Mouse (Mus musculus): ENCODE data around the gene Xirp1. TPM values are rescaled to one million over a fixed set of nuclear protein-coding genes. Genes with fewer than 3 reads are reported as not detected.

The Xirp1 gene
- polyA plus RNA-seq, 1 experiment from 2014 or later, result not detected

DNA sequence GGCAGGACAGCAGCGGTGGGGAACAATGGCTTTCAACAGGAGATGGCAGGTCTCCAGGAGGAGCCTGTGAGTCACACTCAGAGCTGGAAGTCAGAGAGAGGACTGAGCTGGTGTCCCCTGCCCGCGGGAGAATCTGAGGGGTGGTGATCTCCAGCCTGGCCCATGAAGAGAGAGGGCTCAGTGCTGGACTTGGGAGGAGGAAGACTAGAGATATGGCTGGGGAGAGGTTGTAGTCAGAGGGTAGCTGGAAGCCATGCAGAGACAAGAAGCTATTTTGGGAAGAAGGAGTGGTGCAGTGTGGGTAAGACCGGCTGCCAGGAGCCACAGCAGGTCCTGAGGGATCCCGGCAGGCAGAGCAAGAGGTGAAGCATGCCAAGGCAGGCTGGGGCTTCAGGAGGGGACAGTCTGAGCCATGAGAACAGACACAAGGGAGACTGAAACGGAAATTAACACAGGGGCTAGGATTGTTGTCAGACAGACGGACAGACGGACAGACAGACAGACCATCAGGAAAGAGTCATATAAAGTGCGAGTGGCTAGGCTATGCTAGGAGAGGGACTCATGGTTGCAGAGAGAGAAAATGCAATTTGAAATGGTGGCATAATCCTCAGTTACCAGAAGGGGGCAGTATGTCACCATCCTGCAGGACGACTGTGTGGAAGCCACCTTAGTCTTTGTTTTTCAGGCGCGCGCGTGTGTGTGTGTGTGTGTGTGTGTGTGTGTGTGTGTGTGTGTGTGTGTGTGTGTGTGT, 4.2 kb upstream of the Xirp1 start:
- H3K9ac ChIP-seq (ENCODE audit: low read length), result no peak overlapping the region
- no peak overlapping the region for H3K4me3 ChIP-seq (ENCODE audit: low read depth, low read length)
- no peaks in the 10 kb centered on the region for H3K27me3 ChIP-seq (ENCODE audit: control insufficient read depth, insufficient read depth, low read length)
- H3K27ac ChIP-seq (ENCODE audit: low read depth, low read length), result no peak overlapping the region
- H3K4me2 ChIP-seq (ENCODE audit: low read depth, low read length, severe bottlenecking), result no peak overlapping the region
- H3K4me1 ChIP-seq (replicated peaks; ENCODE audit: control insufficient read depth, insufficient read depth, low read length), result no peaks in the 10 kb centered on the region
- DNase-seq (ENCODE audit: low spot score) (peak; percentile 74), ATAC-seq (replicated peaks; ENCODE audit: low FRiP score) (0 out of 2 replicates have a peak, but pooled peaks have one; percentile 55)
- H3K9me3 ChIP-seq (ENCODE audit: control insufficient read depth, low read length), result no peaks in the 10 kb centered on the region
- 32% methylated on average over 14 of the region's 14 CpGs for WGBS
- no peaks in the 10 kb centered on the region for H3K36me3 ChIP-seq (ENCODE audit: control insufficient read depth, insufficient read depth, low read length)

DNA sequence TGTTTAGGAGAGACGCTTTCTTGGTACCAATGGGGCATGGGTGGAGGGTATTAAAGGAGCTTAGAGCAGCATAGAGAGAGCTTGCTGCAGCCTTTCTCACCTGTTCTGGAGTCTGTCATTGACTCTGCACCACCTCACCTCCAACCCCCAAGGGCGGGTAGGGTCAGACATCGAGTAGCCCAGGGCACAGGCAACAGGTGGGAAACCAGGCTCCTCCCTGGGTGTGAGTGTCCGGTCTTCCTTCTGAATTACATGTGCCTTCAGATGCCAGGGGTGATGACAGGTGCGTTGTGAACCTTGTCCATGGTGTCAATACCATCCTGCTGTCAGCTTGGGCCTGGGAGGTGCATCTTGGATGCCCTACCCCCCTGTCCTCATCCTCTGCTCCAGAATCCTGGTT, 1.2 kb upstream of the Xirp1 start:
- Histone ChIP-seq H3K4me3 (ENCODE audit: low read depth, low read length) (no peak overlapping the region), H3K9ac (ENCODE audit: low read length) (no peak overlapping the region), H3K9me3 (ENCODE audit: control insufficient read depth, low read length) (no peaks in the 10 kb centered on the region), H3K36me3 (ENCODE audit: control insufficient read depth, insufficient read depth, low read length) (no peaks in the 10 kb centered on the region), H3K4me2 (ENCODE audit: low read depth, low read length, severe bottlenecking) (no peak overlapping the region), H3K27me3 (ENCODE audit: control insufficient read depth, insufficient read depth, low read length) (no peaks in the 10 kb centered on the region), H3K27ac (ENCODE audit: low read depth, low read length) (no peak overlapping the region), H3K4me1 (replicated peaks; ENCODE audit: control insufficient read depth, insufficient read depth, low read length) (no peaks in the 10 kb centered on the region)
- DNase-seq (ENCODE audit: low spot score) (no peak), ATAC-seq (replicated peaks; ENCODE audit: low FRiP score) (no peak)
- 78% methylated on average over 5 of the region's 5 CpGs for WGBS

DNA sequence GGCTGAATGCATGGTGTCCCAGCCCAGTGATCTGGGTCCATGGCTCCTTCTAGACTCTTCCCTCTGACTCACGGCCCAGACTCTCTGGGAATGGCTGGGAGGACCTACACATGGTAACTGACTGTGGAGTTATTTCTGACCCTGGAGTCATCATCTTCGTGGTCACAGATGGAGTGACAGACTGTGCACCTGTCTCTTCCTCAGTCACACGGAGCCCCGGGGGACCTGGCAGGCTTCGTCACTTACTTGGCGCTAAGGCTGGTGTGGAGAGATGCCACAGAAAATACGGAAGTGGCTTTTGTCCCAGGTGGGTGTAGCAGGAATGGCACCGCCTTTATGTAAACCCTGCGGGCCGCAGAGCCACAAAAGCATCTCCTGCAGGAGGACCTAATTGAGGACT, 773 bp upstream of the Xirp1 start:
- ATAC-seq (replicated peaks; ENCODE audit: low FRiP score) (no peak), DNase-seq (ENCODE audit: low spot score) (no peak)
- WGBS, result 85% methylated on average over 10 of the region's 10 CpGs
- Histone ChIP-seq H3K9ac (ENCODE audit: low read length) (no peak overlapping the region), H3K36me3 (ENCODE audit: control insufficient read depth, insufficient read depth, low read length) (no peaks in the 10 kb centered on the region), H3K9me3 (ENCODE audit: control insufficient read depth, low read length) (no peaks in the 10 kb centered on the region), H3K27me3 (ENCODE audit: control insufficient read depth, insufficient read depth, low read length) (no peaks in the 10 kb centered on the region), H3K4me1 (replicated peaks; ENCODE audit: control insufficient read depth, insufficient read depth, low read length) (no peaks in the 10 kb centered on the region), H3K4me3 (ENCODE audit: low read depth, low read length) (no peak overlapping the region), H3K4me2 (ENCODE audit: low read depth, low read length, severe bottlenecking) (no peak overlapping the region), H3K27ac (ENCODE audit: low read depth, low read length) (no peak overlapping the region)

DNA sequence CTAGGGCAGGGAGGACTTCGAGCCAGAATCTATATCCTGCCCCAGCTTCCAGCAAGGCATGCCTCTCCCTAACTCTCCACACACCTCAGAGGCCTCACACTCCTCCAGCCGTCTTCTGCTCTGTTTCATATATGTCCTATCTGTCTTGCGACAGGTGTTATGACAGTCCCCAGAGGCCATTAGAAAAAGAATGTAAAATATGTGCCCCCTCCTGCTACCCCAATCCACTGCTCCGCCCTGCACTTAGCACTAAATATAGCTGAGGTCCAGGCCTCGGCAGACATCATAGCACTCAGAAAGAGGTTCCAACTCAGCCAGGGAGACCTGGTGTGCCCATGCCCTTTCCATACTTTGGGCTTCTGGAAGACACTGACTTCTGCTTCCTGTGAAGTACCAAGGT, 2.2 kb downstream of the Xirp1 start:
- Histone ChIP-seq H3K9ac (ENCODE audit: low read length) (no peak overlapping the region), H3K36me3 (ENCODE audit: control insufficient read depth, insufficient read depth, low read length) (no peaks in the 10 kb centered on the region), H3K27me3 (ENCODE audit: control insufficient read depth, insufficient read depth, low read length) (no peaks in the 10 kb centered on the region), H3K27ac (ENCODE audit: low read depth, low read length) (no peak overlapping the region), H3K4me2 (ENCODE audit: low read depth, low read length, severe bottlenecking) (no peak overlapping the region), H3K4me1 (replicated peaks; ENCODE audit: control insufficient read depth, insufficient read depth, low read length) (0 out of 2 replicates have a peak, but pooled peaks cover 1% of the 10 kb centered on the region), H3K9me3 (ENCODE audit: control insufficient read depth, low read length) (no peaks in the 10 kb centered on the region), H3K4me3 (ENCODE audit: low read depth, low read length) (no peak overlapping the region)
- DNase-seq (ENCODE audit: low spot score) (no peak), ATAC-seq (replicated peaks; ENCODE audit: low FRiP score) (no peak)
- 71% methylated on average over 5 of the region's 5 CpGs for WGBS

DNA sequence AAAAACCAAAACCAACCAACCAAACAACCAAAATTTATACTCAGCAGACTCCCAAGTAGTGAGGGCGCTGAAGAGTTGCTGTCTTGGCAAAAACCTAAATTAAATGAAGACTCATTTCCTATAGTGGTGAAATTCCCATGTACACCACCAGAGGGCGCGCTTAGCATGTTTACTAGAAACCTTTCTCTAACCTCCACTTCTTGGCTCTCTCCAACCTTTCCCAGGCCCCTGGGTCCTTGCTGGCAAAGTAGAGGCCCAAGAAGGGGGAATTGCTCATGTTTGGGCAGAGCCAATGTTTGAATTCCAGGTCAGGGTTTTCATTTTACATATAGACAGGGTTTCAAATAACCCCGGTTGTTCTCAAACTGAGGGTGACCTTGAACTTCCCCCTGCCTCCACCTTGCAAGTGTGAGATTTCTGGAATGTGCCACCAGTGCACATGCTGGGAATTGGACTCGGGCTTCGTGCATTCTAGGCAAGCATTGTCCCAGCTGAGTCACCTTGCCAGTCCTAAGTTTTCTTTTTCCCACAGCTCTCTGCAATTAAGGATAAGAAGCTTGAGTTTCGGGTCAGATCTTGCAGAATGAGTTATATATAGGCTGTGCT, 3.0 kb downstream of the Xirp1 start:
- Histone ChIP-seq H3K9ac (ENCODE audit: low read length) (no peak overlapping the region), H3K9me3 (ENCODE audit: control insufficient read depth, low read length) (no peaks in the 10 kb centered on the region), H3K27ac (ENCODE audit: low read depth, low read length) (no peak overlapping the region), H3K4me2 (ENCODE audit: low read depth, low read length, severe bottlenecking) (no peak overlapping the region), H3K36me3 (ENCODE audit: control insufficient read depth, insufficient read depth, low read length) (no peaks in the 10 kb centered on the region), H3K4me3 (ENCODE audit: low read depth, low read length) (no peak overlapping the region), H3K27me3 (ENCODE audit: control insufficient read depth, insufficient read depth, low read length) (no peaks in the 10 kb centered on the region), H3K4me1 (replicated peaks; ENCODE audit: control insufficient read depth, insufficient read depth, low read length) (0 out of 2 replicates have a peak, but pooled peaks cover 1% of the 10 kb centered on the region)
- peak; percentile 82 for DNase-seq (ENCODE audit: low spot score)
- WGBS, result 47% methylated on average over 7 of the region's 7 CpGs
- ATAC-seq (replicated peaks; ENCODE audit: low FRiP score), result no peak

DNA sequence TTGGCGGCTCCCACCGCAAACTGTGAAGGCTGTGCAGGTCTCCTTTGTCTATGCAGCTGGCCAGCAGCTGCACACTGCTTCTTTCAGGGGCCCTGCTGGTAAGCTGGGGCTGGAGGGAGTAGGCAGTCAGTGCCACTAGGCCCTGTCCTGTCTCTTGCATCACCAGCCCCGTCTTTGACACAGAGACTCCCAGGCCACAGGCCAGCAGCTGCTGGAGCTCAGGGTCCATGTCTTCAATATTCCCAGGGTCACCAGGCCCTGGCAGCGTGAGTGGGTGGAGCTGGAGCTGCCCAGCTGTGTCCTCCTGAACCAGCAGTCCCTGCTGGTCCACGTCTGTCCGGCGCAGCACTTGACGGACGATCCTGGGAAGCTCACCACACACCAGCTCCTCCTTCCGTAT, 6.4 kb downstream of the Xirp1 start:
- H3K9ac ChIP-seq (ENCODE audit: low read length), result no peak overlapping the region
- H3K27me3 ChIP-seq (ENCODE audit: control insufficient read depth, insufficient read depth, low read length), result no peaks in the 10 kb centered on the region
- ATAC-seq (replicated peaks; ENCODE audit: low FRiP score) (no peak), DNase-seq (ENCODE audit: low spot score) (no peak)
- H3K4me2 ChIP-seq (ENCODE audit: low read depth, low read length, severe bottlenecking), result no peak overlapping the region
- WGBS, result 81% methylated on average over 10 of the region's 10 CpGs
- 0 out of 2 replicates have a peak, but pooled peaks cover 1% of the 10 kb centered on the region for H3K4me1 ChIP-seq (replicated peaks; ENCODE audit: control insufficient read depth, insufficient read depth, low read length)
- no peak overlapping the region for H3K4me3 ChIP-seq (ENCODE audit: low read depth, low read length)
- H3K36me3 ChIP-seq (ENCODE audit: control insufficient read depth, insufficient read depth, low read length), result no peaks in the 10 kb centered on the region
- H3K27ac ChIP-seq (ENCODE audit: low read depth, low read length), result no peak overlapping the region
- no peaks in the 10 kb centered on the region for H3K9me3 ChIP-seq (ENCODE audit: control insufficient read depth, low read length)

DNA sequence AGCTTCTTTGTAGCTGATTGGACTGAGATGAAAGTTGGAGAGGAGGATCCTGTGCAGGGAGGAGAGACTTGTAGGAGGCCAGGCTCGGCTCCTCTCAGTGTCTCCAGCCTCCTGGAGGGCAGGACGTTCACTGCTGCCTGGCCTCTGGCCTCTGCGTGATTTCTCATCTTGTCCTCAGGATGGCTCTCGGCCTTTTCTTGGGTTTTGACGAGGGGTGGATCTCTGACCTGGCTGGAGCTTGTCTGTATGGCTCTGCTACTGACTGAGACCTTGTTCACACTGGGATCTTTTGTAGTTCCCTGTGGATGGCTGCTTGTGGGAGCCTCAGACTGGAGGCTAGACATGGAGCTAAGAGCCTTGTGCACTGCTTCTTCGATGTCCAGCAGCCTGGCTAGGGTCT, 8.6 kb downstream of the Xirp1 start:
- no peaks in the 10 kb centered on the region for H3K9me3 ChIP-seq (ENCODE audit: control insufficient read depth, low read length)
- ATAC-seq (replicated peaks; ENCODE audit: low FRiP score), result no peak
- H3K27me3 ChIP-seq (ENCODE audit: control insufficient read depth, insufficient read depth, low read length), result no peaks in the 10 kb centered on the region
- peaks cover 1% of the 10 kb centered on the region; the same call in 1 of the 2 replicates for H3K4me1 ChIP-seq (replicated peaks; ENCODE audit: control insufficient read depth, insufficient read depth, low read length)
- no peak overlapping the region for H3K9ac ChIP-seq (ENCODE audit: low read length)
- no peak overlapping the region for H3K4me3 ChIP-seq (ENCODE audit: low read depth, low read length)
- 73% methylated on average over 6 of the region's 6 CpGs for WGBS
- no peak overlapping the region for H3K4me2 ChIP-seq (ENCODE audit: low read depth, low read length, severe bottlenecking)
- no peak for DNase-seq (ENCODE audit: low spot score)
- H3K27ac ChIP-seq (ENCODE audit: low read depth, low read length), result no peak overlapping the region
- no peaks in the 10 kb centered on the region for H3K36me3 ChIP-seq (ENCODE audit: control insufficient read depth, insufficient read depth, low read length)

DNA sequence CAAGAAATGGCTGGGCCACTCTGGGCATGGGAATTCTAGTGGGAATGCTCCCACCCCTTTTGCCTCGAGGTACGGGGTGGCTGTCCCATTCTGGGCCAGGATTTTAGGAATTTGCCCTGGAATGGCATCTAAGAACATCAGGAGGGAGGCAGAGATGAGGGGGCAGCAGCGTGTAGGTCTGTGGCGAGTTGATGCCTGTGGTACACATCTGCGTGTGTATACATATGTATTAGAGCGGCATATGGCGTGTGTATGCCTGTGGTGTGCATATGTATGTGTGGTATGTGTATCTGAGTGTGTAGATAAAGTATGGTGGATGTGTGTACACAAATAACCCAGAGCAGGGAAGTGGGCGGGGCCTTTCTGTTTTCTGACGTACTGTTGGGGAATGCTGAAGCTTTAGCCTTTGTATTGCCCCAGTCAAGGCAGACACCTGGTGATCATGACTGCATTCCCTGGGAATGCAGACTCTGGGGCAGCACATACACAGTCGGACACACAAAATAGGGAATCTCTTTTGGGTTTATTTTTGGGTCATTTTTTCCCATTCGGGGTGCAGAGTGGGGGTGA, 10.1 kb downstream of the Xirp1 start:
- H3K4me1 ChIP-seq (replicated peaks; ENCODE audit: control insufficient read depth, insufficient read depth, low read length), result peaks cover 1% of the 10 kb centered on the region; the same call in 1 of the 2 replicates
- ATAC-seq (replicated peaks; ENCODE audit: low FRiP score), result no peak
- no peak for DNase-seq (ENCODE audit: low spot score)

More for the DNA sequence above, 10.1 kb downstream of the Xirp1 start:
- Histone ChIP-seq H3K36me3 (ENCODE audit: control insufficient read depth, insufficient read depth, low read length) (no peaks in the 10 kb centered on the region), H3K4me3 (ENCODE audit: low read depth, low read length) (no peak overlapping the region), H3K9ac (ENCODE audit: low read length) (no peak overlapping the region), H3K27me3 (ENCODE audit: control insufficient read depth, insufficient read depth, low read length) (no peaks in the 10 kb centered on the region), H3K27ac (ENCODE audit: low read depth, low read length) (no peak overlapping the region), H3K4me2 (ENCODE audit: low read depth, low read length, severe bottlenecking) (no peak overlapping the region), H3K9me3 (ENCODE audit: control insufficient read depth, low read length) (no peaks in the 10 kb centered on the region)
- 73% methylated on average over 11 of the region's 11 CpGs for WGBS

Measured in forebrain, embryonic 11.5 days (tissue).